Mouse (Mus musculus): ENCODE data around the gene Tmod4.

The Tmod4 gene

DNA sequence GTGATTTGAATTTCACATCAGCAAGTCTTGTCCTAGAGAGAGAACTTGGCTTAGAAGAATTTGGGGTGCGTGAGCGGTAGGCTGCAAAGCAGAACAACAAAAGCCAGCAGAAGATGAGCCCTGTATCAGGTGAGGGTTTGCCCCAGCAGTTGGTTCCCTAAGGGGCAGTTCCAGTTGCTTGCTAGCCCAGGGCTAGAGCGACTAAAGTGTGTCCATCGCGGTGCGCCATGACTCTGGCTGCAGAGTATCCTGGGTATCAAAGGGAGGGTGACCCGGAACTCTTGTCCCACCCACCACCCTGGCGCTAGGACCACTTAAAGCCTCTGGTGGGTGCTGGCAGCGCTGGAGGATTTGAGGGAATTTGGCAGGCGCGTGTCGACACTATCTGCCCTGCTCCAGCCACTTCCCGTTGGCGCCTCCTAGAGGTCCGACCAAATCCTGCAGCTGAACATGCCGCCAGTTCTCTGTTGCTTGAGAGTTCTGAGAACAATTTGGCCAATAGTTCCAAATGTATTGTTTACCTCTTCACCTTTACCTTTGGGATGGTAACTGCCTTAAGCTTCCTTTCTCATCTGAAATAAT, 49.8 kb downstream of the Tmod4 start:
- peak; percentile 81 to 88 for DNase-seq

DNA sequence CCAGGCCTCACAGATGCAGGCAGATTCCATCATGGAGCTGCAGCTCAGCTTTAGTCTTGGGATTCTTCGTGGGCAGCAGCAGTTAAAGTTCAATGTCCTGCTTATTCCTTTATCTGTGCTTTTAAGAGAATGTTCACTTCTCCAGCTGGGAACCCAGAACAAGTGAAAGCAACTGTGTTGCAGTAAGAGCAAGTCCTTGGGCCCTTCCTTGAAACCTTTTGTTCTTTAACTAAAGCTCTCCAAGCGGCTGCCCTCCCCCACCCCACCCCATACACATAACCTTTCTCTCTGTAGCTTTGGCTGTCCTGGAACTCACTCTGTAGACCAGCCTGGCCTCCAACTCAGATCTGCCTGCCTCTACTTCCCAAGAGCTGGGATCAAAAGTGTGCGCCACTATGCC, 52.2 kb downstream of the Tmod4 start:
- no peak for DNase-seq

DNA sequence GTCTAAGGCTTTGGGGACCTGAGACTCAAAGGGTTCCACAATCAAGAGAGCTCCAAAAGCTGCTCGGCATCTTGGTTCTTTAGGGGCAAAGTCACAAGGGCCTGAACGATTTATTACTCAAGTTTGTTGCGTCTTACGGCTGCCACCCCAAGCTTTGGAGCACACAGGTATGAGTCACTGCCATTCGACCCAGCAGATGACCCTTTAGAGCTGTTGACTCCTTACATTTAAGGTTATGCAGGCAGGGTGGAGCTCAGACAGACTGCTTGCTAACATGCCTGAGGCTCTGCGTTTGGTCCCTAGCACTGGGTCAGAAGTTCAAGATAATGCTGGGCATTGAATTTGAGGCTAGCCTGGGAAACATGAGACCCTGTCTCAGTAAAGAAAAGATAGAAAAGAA, 53.3 kb downstream of the Tmod4 start:
- DNase-seq, result no peak
